Mouse (Mus musculus): Measurements from ENCODE around the gene Tsc1. TPM values are rescaled to one million over a fixed set of nuclear protein-coding genes. Genes with fewer than 3 reads are reported as not detected.

Gene Tsc1
- total RNA-seq (2014; fragmentation: Nextera tagmentation) (20.1 and 32.0 TPM in 2 replicates), total RNA-seq (2017) (10.9 and 24.3 TPM in 2 replicates)

- peak; percentile 92 for ATAC-seq (replicated peaks; ENCODE audit: low FRiP score, low TSS enrichment, poor library complexity, severe bottlenecking)
Observed at GRCm38 (mm10) chr2:28640461-28641424, at the start of gene Tsc1. Tsc1 (plus strand) TSS chr2:28641228.

DNA sequence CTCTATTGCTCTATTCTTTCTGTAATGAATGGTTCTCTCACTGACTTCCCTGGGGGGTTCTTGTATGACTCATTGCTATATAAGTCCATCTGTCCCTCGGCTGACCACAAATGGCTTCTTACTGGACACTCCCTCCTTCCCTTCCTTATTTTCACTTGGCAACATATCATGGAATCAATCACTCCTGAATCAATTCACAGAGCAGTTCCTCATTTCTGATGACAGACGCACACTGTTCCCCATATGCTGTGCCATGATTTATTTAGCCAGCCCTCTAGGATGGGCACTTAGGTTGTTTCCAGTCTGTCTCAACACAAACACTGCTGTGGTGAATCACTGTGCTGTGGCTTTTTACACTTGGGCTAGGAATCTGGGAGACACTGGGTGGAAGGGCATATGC lies 49.5 kb upstream of the Tsc1 start:
- ATAC-seq (replicated peaks; ENCODE audit: low FRiP score, low TSS enrichment, poor library complexity, severe bottlenecking), result no peak

DNA sequence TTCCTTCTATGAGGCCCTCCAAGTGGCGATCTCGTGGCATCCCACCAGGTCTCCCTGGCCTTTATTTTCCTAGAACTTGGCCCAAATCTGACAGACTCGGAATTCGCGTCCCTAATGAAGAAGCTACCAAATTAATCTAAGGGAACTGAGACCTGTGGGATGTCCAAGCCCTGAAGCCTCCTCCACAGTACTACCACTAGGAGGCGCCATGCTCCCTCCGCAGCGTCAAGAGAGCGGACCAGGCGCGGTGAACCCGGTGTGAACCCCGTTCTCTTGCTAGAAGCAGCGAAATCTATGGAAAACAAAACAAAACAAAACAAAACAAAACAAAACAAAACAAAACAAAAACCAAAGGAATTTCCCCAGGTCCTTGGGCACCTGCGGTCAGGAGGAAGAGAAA lies 48.2 kb upstream of the Tsc1 start:
- ATAC-seq (replicated peaks; ENCODE audit: low FRiP score, low TSS enrichment, poor library complexity, severe bottlenecking), result peak; percentile 66

- ATAC-seq (replicated peaks; ENCODE audit: low FRiP score, low TSS enrichment, poor library complexity, severe bottlenecking), result peak; percentile 51
Observed at GRCm38 (mm10) chr2:28596021-28596420, 45.0 kb upstream of the Tsc1 start.

DNA sequence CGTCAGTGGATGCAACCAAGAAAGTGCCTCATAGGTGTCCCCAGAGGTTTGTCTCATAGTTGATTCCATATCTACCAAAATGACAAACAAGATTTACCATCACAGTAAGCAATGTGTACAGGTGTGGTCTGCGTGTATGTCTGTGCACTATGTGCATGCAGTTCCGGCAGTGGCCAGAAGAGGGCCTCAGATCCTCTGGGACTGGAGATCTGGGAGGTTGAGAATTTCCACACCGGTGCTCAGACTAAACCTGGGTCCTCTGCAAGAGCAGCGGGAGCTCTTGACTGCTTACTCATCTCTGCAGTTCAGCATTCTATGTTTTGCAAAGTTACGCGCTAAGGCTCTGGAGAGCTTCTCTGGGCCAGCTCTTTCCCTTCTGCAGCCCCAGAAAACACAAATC lies 44.0 kb upstream of the Tsc1 start:
- no peak for ATAC-seq (replicated peaks; ENCODE audit: low FRiP score, low TSS enrichment, poor library complexity, severe bottlenecking)

DNA sequence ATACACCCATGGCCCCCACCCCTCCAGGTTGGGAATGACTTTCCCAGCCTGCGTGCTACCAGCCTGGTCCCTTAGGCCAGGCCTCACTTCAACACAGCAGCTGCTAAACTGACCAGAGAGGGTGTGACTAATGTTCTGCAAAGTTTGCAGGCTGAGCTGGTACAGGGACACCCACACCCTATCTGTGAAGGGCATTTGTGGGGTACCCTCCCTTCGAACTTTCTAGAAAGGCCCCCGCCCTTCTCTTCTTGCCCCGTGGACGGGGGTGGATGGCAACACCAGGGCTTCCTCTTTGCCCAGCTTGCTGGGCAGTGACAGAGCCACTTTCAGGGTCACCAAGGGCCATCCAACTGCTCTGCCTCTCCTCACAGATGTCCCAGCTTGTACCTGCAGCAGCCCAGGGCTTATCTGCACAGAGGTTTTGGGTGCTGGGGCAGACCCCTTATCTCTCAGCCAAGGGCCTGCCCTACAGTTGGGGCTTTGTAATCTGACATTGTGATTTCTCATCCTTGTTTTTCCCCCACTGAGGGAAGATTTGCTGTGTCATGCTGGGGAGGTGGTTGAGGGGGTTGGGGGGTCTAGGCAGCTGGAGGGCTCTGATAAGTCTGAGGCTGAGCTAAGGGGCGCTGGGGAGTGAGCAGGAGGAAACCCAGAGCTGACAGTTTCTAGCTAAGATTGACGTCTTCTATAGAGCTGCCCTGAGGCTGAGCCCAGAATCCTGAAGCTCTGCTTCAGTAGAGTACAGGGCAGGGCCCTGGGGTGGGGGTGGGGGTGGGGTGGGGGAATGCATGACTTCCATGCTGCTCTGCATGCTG lies 43.1 kb upstream of the Tsc1 start:
- peak; percentile 59 for ATAC-seq (replicated peaks; ENCODE audit: low FRiP score, low TSS enrichment, poor library complexity, severe bottlenecking)

DNA sequence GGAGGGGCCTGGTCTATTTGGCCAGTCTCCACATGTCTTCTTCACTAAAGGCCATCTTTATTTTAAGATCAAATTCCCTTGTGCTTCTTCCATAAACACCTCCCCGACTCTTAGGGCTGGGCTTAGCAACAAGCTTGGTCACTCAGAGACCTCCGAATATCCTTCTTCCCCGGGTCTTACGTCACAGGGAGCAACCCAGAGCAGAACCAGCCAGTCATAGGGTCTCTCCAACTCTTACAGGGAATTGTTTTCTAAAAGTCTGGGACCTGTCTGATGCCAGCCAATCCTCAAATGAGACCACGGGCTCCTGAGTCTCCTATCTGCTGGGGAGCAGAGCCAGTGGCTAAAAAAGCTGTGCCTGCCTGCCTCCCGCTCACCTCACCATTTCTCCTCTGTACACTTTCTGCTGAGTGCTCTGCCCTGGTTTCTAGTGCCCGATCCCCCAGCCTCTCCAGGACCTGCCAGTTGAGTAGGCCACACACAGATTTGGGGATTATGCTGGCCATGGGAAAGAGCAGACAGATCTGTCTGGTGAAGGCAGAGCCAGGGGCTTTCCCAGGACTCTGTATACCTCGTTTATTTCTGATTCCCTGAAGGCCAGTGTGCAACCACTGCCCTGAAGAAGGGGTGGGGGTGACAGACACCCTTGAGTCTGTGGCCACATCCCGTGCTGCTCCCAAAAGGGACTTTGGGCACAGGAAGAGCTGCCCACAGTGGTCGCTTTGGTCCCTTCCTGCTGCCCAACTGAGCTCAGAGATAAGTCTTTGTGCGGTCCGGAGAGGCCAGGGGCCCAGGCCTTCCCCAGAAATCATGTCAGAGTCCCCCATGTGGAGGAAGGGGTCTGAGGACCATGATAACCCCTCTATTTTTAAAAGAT lies 42.1 kb upstream of the Tsc1 start:
- no peak for ATAC-seq (replicated peaks; ENCODE audit: low FRiP score, low TSS enrichment, poor library complexity, severe bottlenecking)

GRCm38 (mm10) chr2:28599569-28599900 lies 41.5 kb upstream of the Tsc1 start:
- ATAC-seq (replicated peaks; ENCODE audit: low FRiP score, low TSS enrichment, poor library complexity, severe bottlenecking), result no peak

DNA sequence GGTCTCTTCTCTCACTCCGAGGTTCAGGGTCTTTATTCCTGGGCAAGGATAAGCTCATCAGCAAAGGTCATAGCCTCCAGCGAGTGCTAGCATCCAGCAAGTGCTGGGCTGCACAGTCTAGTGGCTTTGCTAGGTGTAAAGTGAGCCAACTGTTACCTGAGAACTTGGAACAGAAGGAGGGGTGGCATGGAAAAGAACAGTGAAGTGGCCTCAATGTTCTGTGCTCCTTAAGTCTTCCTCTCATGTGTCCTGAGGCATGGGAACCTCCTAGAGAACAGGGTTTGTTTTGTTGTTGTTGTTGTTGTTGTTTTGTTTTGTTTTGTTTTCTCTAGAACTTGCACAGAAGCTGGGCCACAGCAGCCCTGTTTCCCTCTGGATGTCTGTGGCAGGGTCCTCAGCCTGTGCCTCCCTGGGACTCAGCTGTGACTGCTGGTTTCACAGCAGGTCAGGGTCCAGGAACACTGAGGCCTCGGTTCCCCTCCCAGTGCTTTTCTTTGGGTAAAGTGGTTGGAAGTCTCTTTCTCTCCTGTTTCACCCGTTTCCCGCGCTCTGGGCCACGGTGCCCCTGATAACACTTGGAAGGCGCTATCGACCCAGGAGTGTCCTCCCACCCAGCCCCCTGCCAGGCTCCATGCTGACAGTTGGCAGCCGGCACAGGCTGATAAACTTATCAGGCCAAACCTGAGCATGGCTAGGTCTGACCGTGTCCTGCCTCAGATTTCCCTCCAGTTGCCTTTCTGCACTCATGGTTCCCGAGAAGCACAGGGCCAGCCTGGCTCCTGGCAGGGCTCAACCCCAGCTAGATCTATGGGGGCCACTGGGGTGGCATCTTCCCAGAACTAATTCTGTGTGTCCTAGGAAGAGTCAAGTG lies 39.1 kb upstream of the Tsc1 start:
- ATAC-seq (replicated peaks; ENCODE audit: low FRiP score, low TSS enrichment, poor library complexity, severe bottlenecking), result peak; percentile 61

DNA sequence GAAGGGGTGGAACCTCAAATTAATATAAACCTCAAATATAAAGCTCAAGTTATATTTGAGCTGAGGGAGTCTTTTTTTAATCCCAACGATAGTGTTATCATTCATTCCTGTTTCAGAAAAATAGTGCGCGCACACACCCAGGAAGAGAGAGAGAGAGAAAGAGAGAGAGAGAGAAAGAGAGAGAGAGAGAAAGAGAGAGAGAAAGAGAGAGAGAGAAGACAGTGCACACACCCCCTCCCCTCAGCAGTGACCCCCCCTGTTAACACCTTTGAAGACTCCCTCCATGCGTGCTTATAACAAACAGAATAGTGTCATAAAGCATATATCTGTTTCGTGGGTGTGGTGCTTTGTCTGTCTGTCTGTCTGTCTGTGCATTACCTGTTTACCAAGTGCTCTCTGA lies 37.5 kb upstream of the Tsc1 start:
- ATAC-seq (replicated peaks; ENCODE audit: low FRiP score, low TSS enrichment, poor library complexity, severe bottlenecking), result no peak

DNA sequence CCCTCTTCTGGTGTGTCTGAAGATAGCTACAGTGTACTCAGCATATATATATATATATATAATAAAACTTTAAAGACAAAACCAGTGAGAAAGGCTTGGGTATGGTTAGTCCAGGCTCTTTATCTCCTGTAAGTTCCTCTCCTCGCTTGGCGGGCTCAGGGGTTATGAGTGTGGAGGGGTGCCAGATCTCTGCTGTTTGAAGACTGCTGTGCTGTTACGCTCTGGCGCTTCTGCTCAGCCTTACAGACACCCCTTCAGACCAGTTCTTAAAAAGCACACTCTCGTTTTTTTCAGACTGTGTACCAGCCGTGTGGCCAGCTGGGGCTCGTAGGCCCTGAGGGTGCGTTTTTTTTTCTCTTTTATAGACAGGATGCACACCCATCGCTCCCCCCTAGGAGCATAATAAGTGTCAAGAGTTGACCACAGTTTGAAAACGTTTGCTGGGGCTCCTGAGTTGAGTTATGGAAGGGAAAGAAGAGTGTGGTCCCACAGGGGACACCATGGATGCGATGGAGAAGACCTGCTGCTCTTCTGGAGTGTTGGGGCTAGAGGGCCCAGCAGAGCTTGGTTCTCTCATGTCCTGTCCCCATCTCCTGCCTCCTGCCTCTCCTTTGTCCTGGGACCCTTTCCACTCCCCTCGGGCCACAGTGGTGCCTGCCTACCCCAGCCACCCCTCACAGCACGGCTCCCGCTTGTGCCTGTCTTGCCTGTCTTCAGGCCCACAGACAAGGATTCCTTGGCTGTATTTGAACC lies 35.1 kb upstream of the Tsc1 start:
- ATAC-seq (replicated peaks; ENCODE audit: low FRiP score, low TSS enrichment, poor library complexity, severe bottlenecking), result peak; percentile 42

DNA sequence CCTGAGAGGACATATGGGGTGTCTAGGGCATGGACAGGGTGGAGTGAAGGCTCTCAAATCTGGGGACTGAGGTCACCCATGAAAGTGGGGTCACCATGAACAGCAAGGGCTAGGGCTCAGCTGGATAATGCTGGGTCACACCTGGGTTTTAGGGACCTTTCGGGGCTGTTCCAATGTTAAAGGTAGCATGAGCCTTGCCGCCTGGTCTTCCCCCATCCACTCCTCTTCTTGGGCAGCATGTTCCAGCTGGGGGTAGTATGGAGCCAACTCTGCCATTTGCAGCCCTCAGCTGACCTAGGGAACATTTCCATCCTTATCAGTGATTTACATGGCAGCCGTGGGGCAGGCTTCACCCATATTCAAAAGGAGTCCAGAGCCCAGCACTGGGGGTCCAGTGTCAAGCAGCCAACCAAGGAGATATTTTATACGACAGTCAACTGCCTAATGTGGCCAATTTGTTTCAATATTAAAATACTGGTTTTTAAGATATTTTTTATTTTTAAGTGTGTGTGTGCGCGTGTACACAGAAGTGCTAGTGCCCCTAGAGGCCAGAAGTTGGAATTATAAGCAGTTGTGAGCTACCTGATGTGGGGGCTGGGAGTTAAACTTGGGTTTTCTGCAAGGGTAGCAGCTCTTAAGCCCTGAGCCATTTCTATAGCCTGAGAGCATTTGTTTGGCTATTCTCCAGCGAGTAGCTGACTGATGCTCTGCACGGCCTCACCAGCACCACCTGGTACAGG lies 34.3 kb upstream of the Tsc1 start:
- ATAC-seq (replicated peaks; ENCODE audit: low FRiP score, low TSS enrichment, poor library complexity, severe bottlenecking), result peak; percentile 6; the same call in 1 of the 2 replicates

DNA sequence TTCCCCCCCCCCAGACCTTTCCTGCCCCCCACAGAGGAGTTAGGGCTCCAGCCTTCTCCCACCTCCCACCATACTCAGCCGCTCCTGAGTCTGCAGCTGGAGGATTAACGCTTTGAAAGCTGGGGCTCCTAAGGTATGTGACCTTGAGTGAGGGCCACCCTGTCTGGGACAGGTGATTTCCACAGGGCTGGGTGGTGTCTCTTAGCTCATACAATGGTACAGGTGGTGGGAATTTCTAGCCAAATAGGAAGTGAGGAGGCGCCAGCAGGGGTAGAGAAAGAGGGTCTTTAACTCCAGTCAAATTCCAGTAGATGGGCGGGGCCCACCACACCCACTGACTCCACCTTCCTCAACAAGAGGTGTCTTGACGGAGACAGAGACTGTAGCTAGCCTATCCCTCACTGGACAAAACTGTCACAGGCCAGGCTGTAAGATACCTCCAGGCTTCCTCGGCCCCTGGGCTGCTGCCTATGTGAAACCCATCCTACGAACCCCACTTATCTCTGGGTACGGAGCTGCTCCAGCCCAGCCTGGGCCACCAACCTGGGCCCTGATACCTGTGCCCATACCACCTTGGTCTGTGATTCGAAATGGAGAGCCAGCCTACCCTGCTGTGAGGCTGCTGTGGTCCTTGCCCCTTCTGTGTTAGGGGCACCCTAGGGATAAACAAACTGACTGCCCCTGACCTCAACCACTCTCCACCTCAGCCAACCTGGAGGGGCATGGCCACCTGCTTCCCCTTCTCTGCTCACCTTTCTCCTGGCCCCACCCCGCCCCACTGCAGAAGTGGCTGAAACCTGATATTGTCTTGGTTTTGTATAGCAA lies 33.5 kb upstream of the Tsc1 start:
- ATAC-seq (replicated peaks; ENCODE audit: low FRiP score, low TSS enrichment, poor library complexity, severe bottlenecking), result peak; percentile 42

- ATAC-seq (replicated peaks; ENCODE audit: low FRiP score, low TSS enrichment, poor library complexity, severe bottlenecking), result no peak
Observed at GRCm38 (mm10) chr2:28609851-28610250, 31.2 kb upstream of the Tsc1 start.

DNA sequence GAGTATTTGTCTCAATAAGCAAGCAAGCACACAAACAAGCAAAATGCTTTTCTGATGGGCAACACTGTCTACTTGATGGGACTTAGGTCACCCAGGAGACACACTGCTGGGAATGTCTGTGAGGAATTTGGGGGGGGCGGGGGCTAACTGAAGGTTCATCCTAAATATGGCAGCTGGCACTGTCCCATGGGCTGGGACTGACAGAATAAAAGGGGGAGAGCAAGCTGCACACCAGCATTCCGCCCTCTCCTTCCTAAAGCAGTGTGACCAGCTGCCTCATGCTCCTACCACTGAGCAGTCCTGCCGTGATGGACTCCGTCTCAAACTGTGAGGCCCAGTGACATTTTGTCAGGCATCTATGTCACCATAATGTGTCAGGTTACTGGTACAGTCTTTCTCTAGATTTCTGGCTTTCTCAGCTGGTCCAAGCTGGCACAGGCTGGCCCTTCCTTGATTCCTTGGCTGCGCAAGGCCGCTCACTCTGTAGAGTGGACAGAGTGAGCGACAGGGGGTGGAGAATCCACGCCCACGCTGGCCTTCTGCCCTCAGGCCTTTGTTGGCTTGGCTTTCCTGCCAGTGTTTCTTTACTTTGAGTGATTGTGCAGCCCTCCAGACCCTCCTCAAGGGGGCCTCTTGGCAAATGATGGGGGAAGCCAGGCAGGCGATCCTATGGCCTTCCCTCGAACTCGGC lies 30.2 kb upstream of the Tsc1 start:
- no peak for ATAC-seq (replicated peaks; ENCODE audit: low FRiP score, low TSS enrichment, poor library complexity, severe bottlenecking)

- no peak for ATAC-seq (replicated peaks; ENCODE audit: low FRiP score, low TSS enrichment, poor library complexity, severe bottlenecking)
Observed at GRCm38 (mm10) chr2:28611407-28611787, 29.6 kb upstream of the Tsc1 start.
